In the genomic region with DNA sequence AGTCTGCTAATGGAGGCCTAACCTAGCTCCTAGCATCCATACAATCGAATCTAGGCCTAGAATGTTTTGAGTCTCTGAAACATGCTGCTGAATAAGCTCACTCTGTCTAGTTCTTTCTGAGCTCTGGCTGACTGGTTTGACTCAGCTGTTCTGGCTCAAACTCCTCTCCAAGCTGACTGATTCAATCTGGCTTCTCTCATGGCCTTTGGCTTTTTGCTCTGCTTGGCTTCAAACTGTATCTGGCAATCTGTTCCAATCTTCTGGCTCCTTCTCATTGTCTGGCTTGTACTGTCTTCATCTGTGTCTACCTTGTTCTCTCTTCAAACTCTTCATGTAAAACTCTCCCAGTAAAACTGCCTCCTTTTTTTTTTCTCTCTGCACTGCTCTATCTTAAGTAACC, we compare ENCODE assay signal across 24 mouse cellular contexts.
DNase-seq lines count a peak whose midpoint lies in the region; ATAC-seq and TF ChIP-seq lines count a peak whose summit lies in the region.
"Had no signal": no experiment of that assay in that cellular context is flagged by ENCODE, and none has a peak within 500 bp of the region (broad histone marks: within the 10 kb centered on the region; RNA-seq: fewer than 3 reads in every experiment).

No protein-coding gene starts in this region.

- H3K9me3 ChIP-seq in forebrain, postnatal 0 days (ENCODE audit: low read length): no peaks in the 10 kb centered on the region
- H3K9me3 ChIP-seq in forebrain, embryonic 15.5 days: no peaks in the 10 kb centered on the region
- H3K9me3 ChIP-seq: embryonic facial prominence, embryonic 12.5 days; embryonic facial prominence, embryonic 15.5 days; forebrain, embryonic 12.5 days; hindbrain, embryonic 10.5 days; hindbrain, embryonic 13.5 days; intestine, embryonic 15.5 days had no signal

- no peak overlapping the region for H3K4me2 ChIP-seq in forebrain, postnatal 0 days (ENCODE audit: low read depth)
- no peak overlapping the region for H3K4me2 ChIP-seq in forebrain, embryonic 15.5 days (replicated peaks)
- H3K4me2 ChIP-seq: embryonic facial prominence, embryonic 12.5 days; embryonic facial prominence, embryonic 15.5 days; forebrain, embryonic 12.5 days; heart, embryonic 11.5 days; hindbrain, embryonic 13.5 days; intestine, embryonic 15.5 days had no signal

- ATAC-seq in forebrain, postnatal 0 days: peak; percentile 16; the same call in 1 of the 2 replicates
- ATAC-seq in forebrain, embryonic 15.5 days (replicated peaks): no peak
- ATAC-seq: intestine, embryonic 15.5 days; Patski had no signal

- no peaks in the 10 kb centered on the region for H3K36me3 ChIP-seq in forebrain, postnatal 0 days (ENCODE audit: insufficient read depth)
- H3K36me3 ChIP-seq in forebrain, embryonic 15.5 days: no peaks in the 10 kb centered on the region
- H3K36me3 ChIP-seq: embryonic facial prominence, embryonic 12.5 days; embryonic facial prominence, embryonic 15.5 days; forebrain, embryonic 12.5 days; hindbrain, embryonic 10.5 days; hindbrain, embryonic 13.5 days; intestine, embryonic 15.5 days had no signal

- H3K27me3 ChIP-seq in forebrain, postnatal 0 days (ENCODE audit: insufficient read depth, low read length): no peaks in the 10 kb centered on the region
- H3K27me3 ChIP-seq in forebrain, embryonic 15.5 days: no peaks in the 10 kb centered on the region
- H3K27me3 ChIP-seq: embryonic facial prominence, embryonic 12.5 days; embryonic facial prominence, embryonic 15.5 days; forebrain, embryonic 12.5 days; intestine, embryonic 15.5 days had no signal

- WGBS in forebrain, postnatal 0 days: 67% methylated on average over 1 of the region's 1 CpGs
- 73% methylated on average over 1 of the region's 1 CpGs for WGBS in forebrain, embryonic 15.5 days

- no peak overlapping the region for H3K4me3 ChIP-seq in forebrain, postnatal 0 days (ENCODE audit: low read depth, low read length)
- H3K4me3 ChIP-seq in forebrain, embryonic 15.5 days: no peak overlapping the region
- H3K4me3 ChIP-seq: embryonic facial prominence, embryonic 12.5 days; embryonic facial prominence, embryonic 15.5 days; forebrain, embryonic 12.5 days; heart, adult 2 months; hindbrain, embryonic 10.5 days; hindbrain, embryonic 13.5 days; intestine, embryonic 15.5 days had no signal

- peak; percentile 45 to 51 for DNase-seq in cerebellum, postnatal 10 days
- no peak for DNase-seq in cerebellum, adult 11-12 months
- peak; percentile 54 for DNase-seq in forebrain, postnatal 0 days
- DNase-seq in NIH3T3 (ENCODE audit: low read depth): peak; percentile 4
- DNase-seq in lung, postnatal 4 days: no peak
- DNase-seq: adrenal gland, adult 2 months; adrenal gland, postnatal 14 days; cerebellum, adult 2 months; cerebellum, adult 9-11 months; gastrocnemius, postnatal 10 days; gastrocnemius, postnatal 36 days; heart, adult 2 months; heart, postnatal 36 days; kidney, adult 11 months; kidney, adult 9 months had no signal

- H3K27ac ChIP-seq in forebrain, postnatal 0 days (ENCODE audit: low read depth, low read length): no peak overlapping the region
- H3K27ac ChIP-seq in forebrain, embryonic 15.5 days (replicated peaks): no peak overlapping the region
- H3K27ac ChIP-seq: embryonic facial prominence, embryonic 12.5 days; embryonic facial prominence, embryonic 15.5 days; forebrain, embryonic 12.5 days; heart, adult 2 months; hindbrain, embryonic 10.5 days; hindbrain, embryonic 13.5 days; intestine, embryonic 15.5 days had no signal

- TF ChIP-seq CTCF in forebrain, postnatal 0 days (IDR thresholded peaks at IDR 0.05; ENCODE audit: low read depth): no peak

- H3K9ac ChIP-seq in forebrain, postnatal 0 days: no peak overlapping the region
- H3K9ac ChIP-seq in forebrain, embryonic 15.5 days (replicated peaks): no peak overlapping the region
- H3K9ac ChIP-seq: embryonic facial prominence, embryonic 12.5 days; embryonic facial prominence, embryonic 15.5 days; forebrain, embryonic 12.5 days; hindbrain, embryonic 13.5 days; intestine, embryonic 15.5 days had no signal

- H3K4me1 ChIP-seq in forebrain, postnatal 0 days (ENCODE audit: insufficient read depth): no peaks in the 10 kb centered on the region
- peaks cover 6% of the 10 kb centered on the region for H3K4me1 ChIP-seq in forebrain, embryonic 15.5 days
- H3K4me1 ChIP-seq: embryonic facial prominence, embryonic 12.5 days; embryonic facial prominence, embryonic 15.5 days; intestine, embryonic 15.5 days had no signal

Comparison
In these comparisons a context has a peak if more than half of its experiments do, and no peak if none do; other contexts are left out.
1. DNase-seq: peak in cerebellum, postnatal 10 days (2 of 2), forebrain, postnatal 0 days (single experiment) and NIH3T3 (single experiment); none in cerebellum, adult 11-12 months (single experiment) and lung, postnatal 4 days (0 of 2).